Mouse (Mus musculus): ENCODE measurements around the gene Gas1. TPM values are rescaled to one million over a fixed set of nuclear protein-coding genes. Genes with fewer than 3 reads are reported as not detected.

Gas1 gene
- polyA plus RNA-seq, 1 experiment from 2014 or later: 44.4 TPM

- ATAC-seq: no peak
- no peaks in the 10 kb centered on the region for H3K36me3 ChIP-seq (ENCODE audit: control insufficient read depth, insufficient read depth)
- H3K4me3 ChIP-seq (ENCODE audit: low read depth, low read length): no peak overlapping the region
- no peaks in the 10 kb centered on the region for H3K9me3 ChIP-seq (ENCODE audit: control insufficient read depth)
- H3K9ac ChIP-seq (ENCODE audit: low read depth, low read length): no peak overlapping the region
- H3K27ac ChIP-seq (ENCODE audit: low read depth, low read length): no peak overlapping the region
- no peak for TF ChIP-seq CTCF (IDR thresholded peaks at IDR 0.05; ENCODE audit: low read depth)
- H3K4me1 ChIP-seq (replicated peaks; ENCODE audit: control insufficient read depth, insufficient read depth, low read length): no peaks in the 10 kb centered on the region
- no peaks in the 10 kb centered on the region for H3K27me3 ChIP-seq (replicated peaks; ENCODE audit: control insufficient read depth, insufficient read depth, low read length)
- no peak overlapping the region for H3K4me2 ChIP-seq (replicated peaks; ENCODE audit: low read depth)
- WGBS: 50% methylated on average over 7 of the region's 7 CpGs
These were observed 36.7 kb upstream of the Gas1 start for GRCm38 (mm10) chr13:60213896-60214295.

- H3K36me3 ChIP-seq (ENCODE audit: control insufficient read depth, insufficient read depth): no peaks in the 10 kb centered on the region
- H3K27me3 ChIP-seq (replicated peaks; ENCODE audit: control insufficient read depth, insufficient read depth, low read length): no peaks in the 10 kb centered on the region
- H3K9me3 ChIP-seq (ENCODE audit: control insufficient read depth): no peaks in the 10 kb centered on the region
- H3K4me2 ChIP-seq (replicated peaks; ENCODE audit: low read depth): no peak overlapping the region
- H3K4me1 ChIP-seq (replicated peaks; ENCODE audit: control insufficient read depth, insufficient read depth, low read length): no peaks in the 10 kb centered on the region
- TF ChIP-seq CTCF (IDR thresholded peaks at IDR 0.05; ENCODE audit: low read depth): no peak
- ATAC-seq: no peak
- 90% methylated on average over 6 of the region's 6 CpGs for WGBS
- no peak overlapping the region for H3K9ac ChIP-seq (ENCODE audit: low read depth, low read length)
- no peak overlapping the region for H3K4me3 ChIP-seq (ENCODE audit: low read depth, low read length)
- no peak overlapping the region for H3K27ac ChIP-seq (ENCODE audit: low read depth, low read length)
These were observed 30.0 kb upstream of the Gas1 start for GRCm38 (mm10) chr13:60207135-60207601.

- TF ChIP-seq CTCF (IDR thresholded peaks at IDR 0.05; ENCODE audit: low read depth): no peak
- no peak overlapping the region for H3K4me3 ChIP-seq (ENCODE audit: low read depth, low read length)
- H3K36me3 ChIP-seq (ENCODE audit: control insufficient read depth, insufficient read depth): no peaks in the 10 kb centered on the region
- H3K27ac ChIP-seq (ENCODE audit: low read depth, low read length): no peak overlapping the region
- H3K9me3 ChIP-seq (ENCODE audit: control insufficient read depth): no peaks in the 10 kb centered on the region
- H3K9ac ChIP-seq (ENCODE audit: low read depth, low read length): no peak overlapping the region
- H3K27me3 ChIP-seq (replicated peaks; ENCODE audit: control insufficient read depth, insufficient read depth, low read length): no peaks in the 10 kb centered on the region
- H3K4me2 ChIP-seq (replicated peaks; ENCODE audit: low read depth): no peak overlapping the region
- 78% methylated on average over 6 of the region's 6 CpGs for WGBS
- no peaks in the 10 kb centered on the region for H3K4me1 ChIP-seq (replicated peaks; ENCODE audit: control insufficient read depth, insufficient read depth, low read length)
- no peak for ATAC-seq
These were observed 27.6 kb upstream of the Gas1 start for GRCm38 (mm10) chr13:60204746-60205145.

GRCm38 (mm10) chr13:60193273-60193672, 16.1 kb upstream of the Gas1 start:
- no peak overlapping the region for H3K9ac ChIP-seq (ENCODE audit: low read depth, low read length)
- H3K4me2 ChIP-seq (replicated peaks; ENCODE audit: low read depth): no peak overlapping the region
- TF ChIP-seq CTCF (IDR thresholded peaks at IDR 0.05; ENCODE audit: low read depth): no peak
- H3K27ac ChIP-seq (ENCODE audit: low read depth, low read length): no peak overlapping the region
- no peaks in the 10 kb centered on the region for H3K9me3 ChIP-seq (ENCODE audit: control insufficient read depth)
- no peak for ATAC-seq
- no peaks in the 10 kb centered on the region for H3K4me1 ChIP-seq (replicated peaks; ENCODE audit: control insufficient read depth, insufficient read depth, low read length)
- 23% methylated on average over 6 of the region's 6 CpGs for WGBS
- no peak overlapping the region for H3K4me3 ChIP-seq (ENCODE audit: low read depth, low read length)
- no peaks in the 10 kb centered on the region for H3K27me3 ChIP-seq (replicated peaks; ENCODE audit: control insufficient read depth, insufficient read depth, low read length)
- no peaks in the 10 kb centered on the region for H3K36me3 ChIP-seq (ENCODE audit: control insufficient read depth, insufficient read depth)

GRCm38 (mm10) chr13:60189923-60190322, 12.8 kb upstream of the Gas1 start:
- no peak overlapping the region for H3K4me2 ChIP-seq (replicated peaks; ENCODE audit: low read depth)
- TF ChIP-seq CTCF (IDR thresholded peaks at IDR 0.05; ENCODE audit: low read depth): no peak
- WGBS: 47% methylated on average over 10 of the region's 10 CpGs

GRCm38 (mm10) chr13:60188952-60189351, 11.8 kb upstream of the Gas1 start:
- WGBS: 81% methylated on average over 8 of the region's 8 CpGs
- no peak for ATAC-seq

More at GRCm38 (mm10) chr13:60189923-60190322, 12.8 kb upstream of the Gas1 start:
- no peak overlapping the region for H3K4me3 ChIP-seq (ENCODE audit: low read depth, low read length)
- H3K27ac ChIP-seq (ENCODE audit: low read depth, low read length): no peak overlapping the region
- no peaks in the 10 kb centered on the region for H3K4me1 ChIP-seq (replicated peaks; ENCODE audit: control insufficient read depth, insufficient read depth, low read length)
- H3K27me3 ChIP-seq (replicated peaks; ENCODE audit: control insufficient read depth, insufficient read depth, low read length): no peaks in the 10 kb centered on the region
- H3K9me3 ChIP-seq (ENCODE audit: control insufficient read depth): no peaks in the 10 kb centered on the region
- no peaks in the 10 kb centered on the region for H3K36me3 ChIP-seq (ENCODE audit: control insufficient read depth, insufficient read depth)
- H3K9ac ChIP-seq (ENCODE audit: low read depth, low read length): no peak overlapping the region
- ATAC-seq: no peak

DNA sequence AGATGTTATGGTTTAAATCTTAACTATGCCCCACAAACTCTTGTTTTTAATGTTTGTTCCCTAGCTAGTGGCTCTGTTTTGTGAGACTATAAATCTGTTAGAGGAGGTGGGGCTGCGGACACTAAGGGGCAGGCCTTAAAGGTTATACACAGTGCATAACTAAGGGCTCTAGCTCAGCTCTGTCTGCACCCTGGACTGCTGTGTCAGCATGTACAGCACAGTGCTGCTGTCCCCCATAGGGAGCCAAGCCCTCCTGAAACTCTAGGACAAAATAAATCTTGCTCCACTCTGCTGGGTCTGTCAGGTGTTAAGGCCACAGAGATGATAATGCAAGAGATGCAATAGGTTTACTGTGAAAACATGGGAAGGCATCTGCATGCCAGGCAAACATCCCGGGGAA, 10.1 kb upstream of the Gas1 start:
- Histone ChIP-seq H3K4me3 (ENCODE audit: low read depth, low read length) (no peak overlapping the region), H3K4me2 (replicated peaks; ENCODE audit: low read depth) (no peak overlapping the region), H3K9ac (ENCODE audit: low read depth, low read length) (no peak overlapping the region), H3K4me1 (replicated peaks; ENCODE audit: control insufficient read depth, insufficient read depth, low read length) (no peaks in the 10 kb centered on the region), H3K36me3 (ENCODE audit: control insufficient read depth, insufficient read depth) (no peaks in the 10 kb centered on the region), H3K27ac (ENCODE audit: low read depth, low read length) (no peak overlapping the region), H3K27me3 (replicated peaks; ENCODE audit: control insufficient read depth, insufficient read depth, low read length) (no peaks in the 10 kb centered on the region), H3K9me3 (ENCODE audit: control insufficient read depth) (no peaks in the 10 kb centered on the region)
- WGBS: 86% methylated on average over 2 of the region's 2 CpGs
- no peak for TF ChIP-seq CTCF (IDR thresholded peaks at IDR 0.05; ENCODE audit: low read depth)
- ATAC-seq: no peak

More at GRCm38 (mm10) chr13:60188952-60189351, 11.8 kb upstream of the Gas1 start:
- Histone ChIP-seq H3K27ac (ENCODE audit: low read depth, low read length) (no peak overlapping the region), H3K36me3 (ENCODE audit: control insufficient read depth, insufficient read depth) (no peaks in the 10 kb centered on the region), H3K27me3 (replicated peaks; ENCODE audit: control insufficient read depth, insufficient read depth, low read length) (no peaks in the 10 kb centered on the region), H3K4me2 (replicated peaks; ENCODE audit: low read depth) (no peak overlapping the region), H3K4me1 (replicated peaks; ENCODE audit: control insufficient read depth, insufficient read depth, low read length) (no peaks in the 10 kb centered on the region), H3K9ac (ENCODE audit: low read depth, low read length) (no peak overlapping the region), H3K9me3 (ENCODE audit: control insufficient read depth) (no peaks in the 10 kb centered on the region), H3K4me3 (ENCODE audit: low read depth, low read length) (no peak overlapping the region)
- TF ChIP-seq CTCF (IDR thresholded peaks at IDR 0.05; ENCODE audit: low read depth): no peak

All from intestine, postnatal 0 days (tissue).